Mouse (Mus musculus): ENCODE data around the gene Chrna7. TPM values are rescaled to one million over a fixed set of nuclear protein-coding genes. Genes with fewer than 3 reads are reported as not detected.
A peak's percentile ranks its signal among the peaks of the same experiment; 100 is the strongest.

The Chrna7 gene
- polyA plus RNA-seq, 1 experiment from 2014 or later: 1.7 TPM

DNA sequence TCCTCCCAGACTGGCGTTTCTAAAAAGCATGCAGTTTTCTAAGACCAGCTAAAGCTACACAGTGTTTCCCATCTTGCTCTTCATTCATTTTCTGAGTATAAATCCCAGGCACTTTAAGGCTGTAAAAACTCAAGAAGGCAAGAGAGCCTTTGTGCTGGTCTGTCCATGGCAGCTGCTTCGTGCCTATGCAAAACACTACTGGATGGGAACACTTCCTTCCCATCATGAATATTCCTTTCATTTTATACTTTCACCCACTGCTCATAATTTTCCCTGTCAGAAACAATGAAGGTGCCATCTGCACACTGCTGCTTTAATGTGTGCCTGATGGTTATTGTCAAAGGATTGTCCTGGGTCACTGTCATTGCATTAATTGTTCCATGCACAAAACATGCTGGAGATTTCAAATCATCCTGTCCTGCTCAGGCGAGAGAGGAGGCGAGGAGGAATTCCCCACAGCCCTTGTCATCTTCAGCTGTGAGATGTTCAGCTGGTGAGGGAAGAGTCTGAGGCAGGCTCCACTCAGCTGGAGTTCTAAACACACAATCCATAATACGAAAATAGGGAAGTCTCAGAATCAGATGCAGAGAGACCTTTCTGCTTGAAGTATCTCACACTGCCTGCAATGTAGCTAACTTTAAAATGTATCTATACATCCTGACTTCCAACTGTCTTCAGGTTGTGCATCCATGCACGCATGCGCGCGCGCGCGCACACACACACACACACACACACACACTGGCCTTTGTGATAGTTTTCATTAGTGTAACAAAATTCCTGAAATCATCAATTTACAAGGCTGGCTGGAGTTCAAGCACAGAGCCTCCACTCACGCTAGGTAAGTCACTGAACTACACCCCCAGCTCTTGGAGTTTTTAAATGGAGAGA is 22.5 kb downstream of the Chrna7 start:
- no peak overlapping the region for H3K9ac ChIP-seq (ENCODE audit: low read depth, low read length)
- H3K9me3 ChIP-seq (ENCODE audit: control insufficient read depth, low read length): no peaks in the 10 kb centered on the region
- DNase-seq (ENCODE audit: low spot score) (no peak), ATAC-seq (ENCODE audit: low read depth) (no peak)
- no peaks in the 10 kb centered on the region for H3K36me3 ChIP-seq (ENCODE audit: control insufficient read depth, insufficient read depth, low read length)
- WGBS: 85% methylated on average over 13 of the region's 13 CpGs
- H3K4me3 ChIP-seq (ENCODE audit: low read depth, low read length): no peak overlapping the region
- H3K4me1 ChIP-seq (ENCODE audit: control insufficient read depth, insufficient read depth, low read length): no peaks in the 10 kb centered on the region
- H3K4me2 ChIP-seq (ENCODE audit: low read depth, low read length): no peak overlapping the region
- no peaks in the 10 kb centered on the region for H3K27me3 ChIP-seq (replicated peaks; ENCODE audit: control insufficient read depth, insufficient read depth, low read length)
- H3K27ac ChIP-seq (replicated peaks; ENCODE audit: low read depth, low read length): no peak overlapping the region

DNA sequence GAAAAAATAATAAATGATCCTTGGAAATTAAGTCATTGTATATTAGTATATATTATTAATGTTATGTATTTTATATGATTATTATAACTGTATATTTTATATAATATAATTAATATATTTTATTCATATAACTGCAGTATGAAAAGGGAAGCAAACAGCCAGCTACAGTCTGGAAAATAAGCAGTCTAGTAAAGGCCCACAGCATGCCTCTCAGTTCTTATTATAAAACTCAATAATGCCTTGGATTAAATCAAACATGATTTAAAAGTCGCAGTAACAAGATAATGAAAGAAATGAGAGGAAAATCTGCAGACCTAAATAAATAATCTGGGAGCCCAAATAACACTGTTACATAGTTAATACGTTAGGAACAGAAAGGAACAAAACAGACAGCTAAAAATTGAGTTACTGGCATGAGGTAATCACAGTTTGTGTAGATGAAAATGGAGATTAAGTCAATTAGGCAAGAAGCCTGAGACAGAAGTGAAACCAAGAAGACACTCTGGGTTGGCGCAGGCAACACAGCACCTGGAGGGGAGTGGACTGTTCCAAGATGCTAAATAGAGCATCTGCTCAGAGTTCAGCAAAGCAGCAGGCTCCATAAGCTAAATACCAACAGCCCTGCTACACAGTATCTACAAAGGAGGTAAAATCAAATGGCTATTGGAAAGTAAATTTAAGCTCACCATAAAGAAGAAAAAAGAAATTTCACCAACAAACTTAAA is 42.1 kb downstream of the Chrna7 start:
- DNase-seq (ENCODE audit: low spot score) (no peak), ATAC-seq (ENCODE audit: low read depth) (no peak)
- no peak overlapping the region for H3K4me3 ChIP-seq (ENCODE audit: low read depth, low read length)
- H3K27me3 ChIP-seq (replicated peaks; ENCODE audit: control insufficient read depth, insufficient read depth, low read length): no peaks in the 10 kb centered on the region
- no peaks in the 10 kb centered on the region for H3K9me3 ChIP-seq (ENCODE audit: control insufficient read depth, low read length)
- H3K36me3 ChIP-seq (ENCODE audit: control insufficient read depth, insufficient read depth, low read length): no peaks in the 10 kb centered on the region
- H3K4me2 ChIP-seq (ENCODE audit: low read depth, low read length): no peak overlapping the region
- no peak overlapping the region for H3K27ac ChIP-seq (replicated peaks; ENCODE audit: low read depth, low read length)
- H3K4me1 ChIP-seq (ENCODE audit: control insufficient read depth, insufficient read depth, low read length): no peaks in the 10 kb centered on the region
- 62% methylated on average over 3 of the region's 3 CpGs for WGBS
- no peak overlapping the region for H3K9ac ChIP-seq (ENCODE audit: low read depth, low read length)

DNA sequence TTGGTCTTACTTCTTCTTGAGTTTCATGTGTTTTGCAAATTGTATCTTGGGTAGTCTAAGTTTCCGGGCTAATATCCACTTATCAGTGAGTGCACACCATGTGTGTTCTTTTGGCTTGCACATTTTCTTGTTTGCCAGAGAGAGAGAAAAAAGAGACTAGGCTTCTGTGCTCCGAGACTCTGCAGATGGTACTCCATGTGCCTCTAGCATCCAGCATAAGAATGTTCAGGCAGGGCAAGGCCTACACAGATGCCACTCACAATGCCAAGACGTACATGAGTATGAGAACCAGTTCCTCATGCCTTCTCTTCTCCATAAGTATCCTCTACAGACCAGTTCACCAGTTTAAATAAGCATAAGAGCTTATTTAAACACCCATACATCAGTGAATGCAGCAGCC is 47.8 kb downstream of the Chrna7 start:
- Histone ChIP-seq H3K27me3 (replicated peaks; ENCODE audit: control insufficient read depth, insufficient read depth, low read length) (no peaks in the 10 kb centered on the region), H3K4me1 (ENCODE audit: control insufficient read depth, insufficient read depth, low read length) (no peaks in the 10 kb centered on the region), H3K27ac (replicated peaks; ENCODE audit: low read depth, low read length) (no peak overlapping the region), H3K4me2 (ENCODE audit: low read depth, low read length) (no peak overlapping the region), H3K9ac (ENCODE audit: low read depth, low read length) (no peak overlapping the region), H3K4me3 (ENCODE audit: low read depth, low read length) (no peak overlapping the region), H3K36me3 (ENCODE audit: control insufficient read depth, insufficient read depth, low read length) (no peaks in the 10 kb centered on the region), H3K9me3 (ENCODE audit: control insufficient read depth, low read length) (no peaks in the 10 kb centered on the region)
- DNase-seq (ENCODE audit: low spot score): no peak
- 86% methylated on average over 3 of the region's 3 CpGs for WGBS
- ATAC-seq (ENCODE audit: low read depth): no peak

DNA sequence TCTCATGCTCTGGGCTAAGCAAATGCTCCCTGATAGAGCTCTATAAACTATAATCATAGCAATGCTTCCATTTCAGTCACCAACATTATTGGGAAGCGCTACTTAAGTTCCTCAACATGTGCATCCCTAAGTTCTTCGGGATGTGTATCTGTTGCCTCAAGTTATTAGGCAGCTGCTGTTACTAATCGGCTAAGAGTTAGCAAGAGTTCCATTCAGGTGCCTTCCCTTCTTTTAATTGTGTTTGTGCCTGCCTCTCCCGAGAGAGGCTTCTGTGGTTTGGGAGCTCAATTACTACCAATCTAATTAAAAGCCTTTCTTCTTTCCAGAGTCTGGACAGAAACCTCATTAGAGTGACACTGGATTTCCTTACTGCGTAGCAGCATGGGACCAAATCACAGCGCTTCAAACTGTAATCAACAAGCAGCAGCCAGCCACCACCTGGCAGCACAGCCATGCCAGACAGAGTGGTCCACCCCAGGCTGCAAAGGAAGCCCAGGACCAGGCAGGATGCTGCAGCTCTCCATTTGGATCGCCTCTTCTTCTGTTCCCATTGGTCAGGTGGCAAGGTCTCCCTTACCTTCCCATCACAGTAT is 50.0 kb downstream of the Chrna7 start:
- Histone ChIP-seq H3K4me2 (ENCODE audit: low read depth, low read length) (no peak overlapping the region), H3K9ac (ENCODE audit: low read depth, low read length) (no peak overlapping the region), H3K4me1 (ENCODE audit: control insufficient read depth, insufficient read depth, low read length) (no peaks in the 10 kb centered on the region), H3K4me3 (ENCODE audit: low read depth, low read length) (no peak overlapping the region), H3K36me3 (ENCODE audit: control insufficient read depth, insufficient read depth, low read length) (no peaks in the 10 kb centered on the region), H3K27ac (replicated peaks; ENCODE audit: low read depth, low read length) (no peak overlapping the region), H3K27me3 (replicated peaks; ENCODE audit: control insufficient read depth, insufficient read depth, low read length) (no peaks in the 10 kb centered on the region), H3K9me3 (ENCODE audit: control insufficient read depth, low read length) (no peaks in the 10 kb centered on the region)
- 59% methylated on average over 7 of the region's 7 CpGs for whole genome bisulfite sequencing
- ATAC-seq (ENCODE audit: low read depth) (peak; percentile 81), DNase-seq (ENCODE audit: low spot score) (peak; percentile 33)

DNA sequence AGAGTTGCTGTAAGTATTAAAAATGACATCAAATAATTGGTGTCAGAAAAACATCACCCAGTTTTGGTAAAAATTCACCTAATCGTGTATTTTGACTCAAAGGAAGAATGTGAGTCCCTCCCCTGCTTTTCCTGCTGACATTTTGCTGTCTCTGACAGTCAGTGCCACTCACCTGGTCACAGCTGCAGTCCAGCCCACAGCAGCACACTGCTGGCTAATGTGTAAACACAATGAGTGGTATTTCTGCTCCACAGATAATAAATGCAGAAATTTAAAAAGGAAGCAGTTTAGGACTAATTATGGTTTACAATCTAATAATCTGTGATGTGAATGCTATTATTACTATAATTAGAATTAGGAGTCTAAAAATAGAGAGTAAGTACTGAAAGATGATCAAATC is 59.1 kb downstream of the Chrna7 start:
- WGBS: 56% methylated on average over 1 of the region's 1 CpGs
- H3K27me3 ChIP-seq (replicated peaks; ENCODE audit: control insufficient read depth, insufficient read depth, low read length): no peaks in the 10 kb centered on the region
- no peak for ATAC-seq (ENCODE audit: low read depth)

DNA sequence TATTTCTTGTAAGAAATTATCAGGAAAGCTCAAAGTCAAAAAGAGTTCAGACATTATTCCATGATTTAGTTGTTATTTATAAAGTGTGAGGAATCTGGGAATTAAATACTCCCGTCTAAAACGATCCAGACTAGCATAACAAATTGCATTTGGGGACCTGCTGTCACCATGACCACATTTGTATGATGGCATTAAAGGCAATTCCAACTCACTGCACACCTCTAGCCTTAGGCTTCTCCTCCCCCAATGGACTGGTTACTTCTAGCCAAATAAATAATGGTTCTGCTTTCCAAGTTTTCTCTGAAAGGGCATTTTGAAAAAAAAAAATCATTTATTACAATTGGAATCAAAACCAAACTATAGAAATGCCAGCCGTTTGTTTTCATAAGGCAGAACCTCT is 63.6 kb downstream of the Chrna7 start:
- H3K27me3 ChIP-seq (replicated peaks; ENCODE audit: control insufficient read depth, insufficient read depth, low read length): no peaks in the 10 kb centered on the region
- 68% methylated on average over 3 of the region's 3 CpGs for WGBS
- no peak overlapping the region for H3K4me2 ChIP-seq (ENCODE audit: low read depth, low read length)
- H3K9ac ChIP-seq (ENCODE audit: low read depth, low read length): no peak overlapping the region
- no peak for ATAC-seq (ENCODE audit: low read depth)
- H3K4me3 ChIP-seq (ENCODE audit: low read depth, low read length): no peak overlapping the region
- H3K9me3 ChIP-seq (ENCODE audit: control insufficient read depth, low read length): no peaks in the 10 kb centered on the region
- H3K4me1 ChIP-seq (ENCODE audit: control insufficient read depth, insufficient read depth, low read length): 0 out of 2 replicates have a peak, but pooled peaks cover 2% of the 10 kb centered on the region
- DNase-seq (ENCODE audit: low spot score): no peak
- no peaks in the 10 kb centered on the region for H3K36me3 ChIP-seq (ENCODE audit: control insufficient read depth, insufficient read depth, low read length)
- no peak overlapping the region for H3K27ac ChIP-seq (replicated peaks; ENCODE audit: low read depth, low read length)

More for the DNA sequence above, 59.1 kb downstream of the Chrna7 start:
- no peaks in the 10 kb centered on the region for H3K9me3 ChIP-seq (ENCODE audit: control insufficient read depth, low read length)
- no peak overlapping the region for H3K27ac ChIP-seq (replicated peaks; ENCODE audit: low read depth, low read length)
- no peaks in the 10 kb centered on the region for H3K36me3 ChIP-seq (ENCODE audit: control insufficient read depth, insufficient read depth, low read length)
- 0 out of 2 replicates have a peak, but pooled peaks cover 2% of the 10 kb centered on the region for H3K4me1 ChIP-seq (ENCODE audit: control insufficient read depth, insufficient read depth, low read length)
- no peak for DNase-seq (ENCODE audit: low spot score)
- H3K9ac ChIP-seq (ENCODE audit: low read depth, low read length): no peak overlapping the region
- H3K4me2 ChIP-seq (ENCODE audit: low read depth, low read length): no peak overlapping the region
- H3K4me3 ChIP-seq (ENCODE audit: low read depth, low read length): no peak overlapping the region

DNA sequence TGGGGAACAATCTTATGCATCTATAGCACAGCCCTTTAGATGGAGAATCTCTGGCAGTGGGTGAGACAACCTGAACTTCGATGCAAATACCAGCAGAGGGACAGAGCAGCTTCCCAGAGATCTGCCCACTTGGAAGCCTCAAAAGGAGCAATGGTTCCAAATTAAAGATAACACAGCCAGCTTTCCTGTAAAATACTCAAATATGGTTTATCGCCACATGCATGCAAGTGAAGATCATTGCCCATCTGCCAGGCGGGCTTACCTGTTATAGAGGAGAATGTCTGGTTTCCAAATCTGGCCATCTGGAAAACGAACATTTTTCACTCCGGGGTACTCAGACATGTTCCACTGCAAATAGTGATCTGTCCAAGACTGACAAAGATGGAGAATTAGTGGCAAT is 64.0 kb downstream of the Chrna7 start:
- H3K4me3 ChIP-seq (ENCODE audit: low read depth, low read length): no peak overlapping the region
- H3K9ac ChIP-seq (ENCODE audit: low read depth, low read length): no peak overlapping the region
- no peak for DNase-seq (ENCODE audit: low spot score)
- no peaks in the 10 kb centered on the region for H3K27me3 ChIP-seq (replicated peaks; ENCODE audit: control insufficient read depth, insufficient read depth, low read length)
- ATAC-seq (ENCODE audit: low read depth): no peak
- WGBS: 87% methylated on average over 5 of the region's 5 CpGs
- H3K4me2 ChIP-seq (ENCODE audit: low read depth, low read length): no peak overlapping the region
- H3K27ac ChIP-seq (replicated peaks; ENCODE audit: low read depth, low read length): no peak overlapping the region
- H3K36me3 ChIP-seq (ENCODE audit: control insufficient read depth, insufficient read depth, low read length): no peaks in the 10 kb centered on the region
- H3K4me1 ChIP-seq (ENCODE audit: control insufficient read depth, insufficient read depth, low read length): 0 out of 2 replicates have a peak, but pooled peaks cover 2% of the 10 kb centered on the region
- no peaks in the 10 kb centered on the region for H3K9me3 ChIP-seq (ENCODE audit: control insufficient read depth, low read length)

DNA sequence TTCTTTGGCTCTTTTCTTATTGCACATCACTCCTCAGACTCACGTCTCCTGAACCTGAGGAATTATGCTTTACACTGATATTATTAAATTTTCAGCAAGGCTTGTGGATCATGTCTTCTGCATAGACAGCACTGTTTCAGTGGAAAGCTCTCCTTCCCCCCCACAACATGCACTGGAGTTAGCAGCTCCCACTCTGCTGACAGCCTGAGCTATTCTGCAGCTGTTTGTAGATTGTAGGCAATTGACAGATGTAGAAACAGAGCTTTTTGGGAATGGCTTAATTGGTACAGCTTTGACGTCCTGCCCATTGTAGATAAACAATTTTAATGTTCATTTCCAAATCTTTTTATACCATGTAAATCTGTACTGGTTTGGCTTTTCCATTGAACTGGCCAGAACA is 89.8 kb downstream of the Chrna7 start:
- H3K36me3 ChIP-seq (ENCODE audit: control insufficient read depth, insufficient read depth, low read length): no peaks in the 10 kb centered on the region
- no peaks in the 10 kb centered on the region for H3K9me3 ChIP-seq (ENCODE audit: control insufficient read depth, low read length)
- H3K4me1 ChIP-seq (ENCODE audit: control insufficient read depth, insufficient read depth, low read length): no peaks in the 10 kb centered on the region
- ATAC-seq (ENCODE audit: low read depth): no peak
- no peak overlapping the region for H3K27ac ChIP-seq (replicated peaks; ENCODE audit: low read depth, low read length)
- DNase-seq (ENCODE audit: low spot score): peak; percentile 22
- H3K4me3 ChIP-seq (ENCODE audit: low read depth, low read length): no peak overlapping the region
- no peak overlapping the region for H3K9ac ChIP-seq (ENCODE audit: low read depth, low read length)
- WGBS: 61% methylated on average over 2 of the region's 2 CpGs
- no peak overlapping the region for H3K4me2 ChIP-seq (ENCODE audit: low read depth, low read length)
- no peaks in the 10 kb centered on the region for H3K27me3 ChIP-seq (replicated peaks; ENCODE audit: control insufficient read depth, insufficient read depth, low read length)

Measured in embryonic facial prominence, embryonic 14.5 days (tissue).